Mouse (Mus musculus) layer of hippocampus, adult 18-20 months (tissue): ENCODE data around the gene Pank1. TPM values are rescaled to one million over a fixed set of nuclear protein-coding genes. Genes with fewer than 3 reads are reported as not detected.

Source experiments
- DNase-seq, 2 experiments: peaks; one replicate each; pipeline ENCODE4 v3.0.0; 2022; ENCODE audit warnings: low spot score in 2 of 2
- long read RNA-seq: library from polyadenylated mRNA; stranded (forward); transcript quantifications from one replicate; pipeline ENCODE4 v2.0.0, GENCODE M21; 2021
- total RNA-seq, 2 experiments: library from RNA; stranded (reverse); gene quantifications; 2 replicates each; pipeline ENCODE4 v1.2.3; 2021

Pank1 gene
- total RNA-seq = 10 to 100 TPM; 19.2 to 19.7 TPM
- long read RNA-seq, full-length matches to known transcripts = 24 of 30 reads
- long read RNA-seq, partial matches to known transcripts = 0 of 30 reads
- long read RNA-seq, other reads (novel, unspliced or antisense) = 6 of 30 reads

DNA sequence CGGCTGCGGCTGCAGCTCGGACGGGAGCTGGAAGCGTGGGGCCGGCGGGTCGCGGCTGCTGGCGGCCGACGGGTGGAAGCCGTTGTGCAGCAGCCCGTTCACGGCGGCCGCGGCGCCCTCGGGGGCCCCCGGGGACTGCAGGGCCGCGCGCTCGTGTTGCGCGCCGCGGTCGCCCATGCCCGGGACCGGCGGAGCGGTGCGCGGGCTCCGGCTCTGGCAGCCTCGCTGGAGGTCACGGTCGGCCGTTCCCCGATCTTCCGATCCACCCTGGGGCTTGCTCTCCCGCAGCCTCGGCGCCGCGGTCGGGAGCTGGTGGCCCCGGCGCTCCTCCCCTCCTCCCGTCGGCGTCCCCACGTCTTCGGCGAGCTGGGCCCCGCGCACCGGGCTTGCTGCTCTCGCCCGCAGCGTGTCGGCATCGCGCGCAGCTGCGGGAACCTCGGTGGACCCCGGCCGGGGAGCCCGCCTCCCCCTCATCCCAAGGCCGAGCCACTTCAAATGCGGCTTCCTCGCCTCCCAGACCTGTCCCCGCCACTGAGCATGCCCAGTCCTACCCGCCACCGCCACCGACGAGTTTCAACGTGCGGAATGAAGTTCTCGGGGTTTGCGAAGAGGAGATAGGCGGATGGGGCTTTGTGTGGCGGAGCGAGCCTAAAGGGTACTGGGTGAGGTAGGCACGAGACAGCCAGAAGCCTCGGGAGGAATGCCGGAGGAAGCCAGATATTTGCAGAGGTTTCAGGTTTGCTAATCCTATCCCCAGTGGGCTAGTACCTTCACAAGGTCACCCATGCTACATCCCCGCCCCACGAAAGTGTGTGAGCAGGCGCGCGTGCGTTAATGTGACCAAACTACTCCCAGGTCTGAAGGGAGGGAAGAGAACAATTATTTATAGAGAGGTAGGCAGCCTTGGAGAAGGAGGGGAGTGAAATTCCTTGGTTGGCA, at the start of gene Pank1:
Gene Pank1, minus strand, starts transcription at position 853 of the 939 bp plus-strand sequence.
- peak; percentile 79 to 82 for DNase-seq

DNA sequence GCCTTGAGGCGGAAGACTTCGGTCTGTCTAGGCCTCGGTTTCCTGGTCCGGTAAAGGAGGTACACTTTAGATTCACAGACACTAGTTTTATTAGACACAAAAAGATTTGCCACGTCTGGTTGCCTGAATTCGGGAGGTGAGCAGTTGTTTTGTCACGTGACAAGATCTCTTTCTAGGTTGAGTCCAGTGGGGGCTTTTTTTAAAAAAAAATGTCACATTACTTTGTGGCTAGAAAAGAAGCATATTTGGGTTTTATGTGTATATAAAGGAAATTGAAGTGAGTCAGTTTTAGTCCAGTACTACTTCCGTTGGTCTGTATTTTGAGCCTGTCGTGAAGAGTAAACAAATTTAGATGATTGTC, 43.3 kb upstream of the Pank1 start:
- no peak for DNase-seq

DNA sequence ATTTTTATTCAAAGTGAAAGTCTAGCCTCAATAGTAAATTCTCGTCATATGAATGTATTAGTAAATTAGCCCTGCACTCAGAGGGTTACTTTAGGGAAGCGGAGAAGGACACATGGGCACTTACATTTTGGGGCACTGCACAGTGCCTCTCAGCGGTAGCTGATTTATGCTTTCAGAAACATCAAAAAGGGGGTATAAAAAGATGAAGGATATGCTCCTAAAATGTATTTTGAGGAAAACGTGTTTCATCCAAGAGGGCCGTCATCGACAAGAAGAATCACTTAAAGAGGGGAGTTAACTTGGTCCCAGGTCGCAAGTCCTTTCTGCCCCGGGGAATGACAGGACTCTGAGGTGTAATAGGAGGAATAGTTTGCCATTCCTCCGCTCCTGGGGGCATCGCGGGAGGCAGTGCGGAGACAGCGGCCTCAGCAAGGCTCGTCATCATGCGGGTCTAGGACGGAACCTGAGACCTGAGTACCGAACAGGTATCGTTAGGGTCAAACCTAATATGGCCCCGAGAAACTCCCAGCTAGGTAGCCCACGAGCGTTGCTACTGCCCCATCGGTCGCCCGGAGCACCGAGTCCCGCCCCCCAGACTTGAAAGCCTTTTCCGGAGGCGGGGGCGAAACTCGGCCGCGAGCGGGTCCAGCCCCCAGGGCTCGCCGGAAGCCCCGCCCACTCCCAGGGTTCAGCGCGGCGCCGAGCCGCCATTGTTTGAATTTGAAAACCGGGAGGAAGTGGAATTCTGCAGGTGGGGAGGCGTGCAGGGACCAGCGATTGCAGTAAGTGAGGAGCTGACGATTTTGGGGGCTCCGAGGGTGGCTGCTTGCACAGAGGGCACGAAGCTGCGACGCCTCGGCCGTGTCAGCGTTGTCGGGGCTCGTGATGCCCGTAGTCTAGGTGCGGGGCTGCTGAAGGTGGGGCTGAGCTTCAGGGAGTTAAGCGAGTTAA, 42.7 kb upstream of the Pank1 start, which contains the start of gene Kif20b:
Gene Kif20b, plus strand, starts transcription at position 710 of the 951 bp plus-strand sequence.
- DNase-seq = peak; percentile 75 to 86

DNA sequence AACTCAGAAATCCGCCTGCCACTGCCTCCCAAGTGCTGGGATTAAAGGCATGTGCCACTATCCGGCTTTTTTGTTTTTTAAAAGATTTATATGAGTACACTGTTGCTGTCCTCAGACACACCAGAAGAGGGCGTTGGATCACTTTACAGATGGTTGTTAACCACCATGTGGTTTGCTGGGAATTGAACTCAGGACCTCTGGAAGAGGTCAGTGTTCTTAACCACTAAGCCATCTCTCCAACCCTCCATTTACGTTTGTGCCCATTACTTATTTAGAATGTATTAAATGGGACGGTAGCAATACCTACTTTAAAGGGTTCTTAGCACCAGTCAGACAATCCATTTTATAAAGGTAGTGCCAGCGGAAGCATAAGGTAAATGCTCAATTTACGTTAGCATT, 42.0 kb upstream of the Pank1 start:
- peak in 1 of 2 experiments; percentile 6 for DNase-seq

DNA sequence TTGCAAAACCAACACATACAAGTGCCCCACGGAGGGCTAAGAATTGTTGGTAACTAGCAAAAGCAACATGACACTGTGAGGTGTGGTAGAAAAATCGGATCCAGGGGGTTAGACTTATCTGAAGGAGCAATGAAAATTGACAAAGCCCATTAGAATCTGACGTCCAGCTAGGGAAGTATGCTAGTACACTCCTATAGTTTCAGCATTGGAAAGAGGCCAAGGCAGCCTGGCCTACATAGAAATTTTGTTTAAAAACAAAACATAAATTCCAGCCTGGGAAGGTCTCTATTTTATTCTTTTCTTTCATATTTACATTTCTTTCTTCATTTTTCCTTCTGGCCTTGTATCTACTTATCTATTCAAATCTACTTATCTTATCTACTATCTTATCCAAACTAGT, 41.3 kb upstream of the Pank1 start:
- no peak for DNase-seq

DNA sequence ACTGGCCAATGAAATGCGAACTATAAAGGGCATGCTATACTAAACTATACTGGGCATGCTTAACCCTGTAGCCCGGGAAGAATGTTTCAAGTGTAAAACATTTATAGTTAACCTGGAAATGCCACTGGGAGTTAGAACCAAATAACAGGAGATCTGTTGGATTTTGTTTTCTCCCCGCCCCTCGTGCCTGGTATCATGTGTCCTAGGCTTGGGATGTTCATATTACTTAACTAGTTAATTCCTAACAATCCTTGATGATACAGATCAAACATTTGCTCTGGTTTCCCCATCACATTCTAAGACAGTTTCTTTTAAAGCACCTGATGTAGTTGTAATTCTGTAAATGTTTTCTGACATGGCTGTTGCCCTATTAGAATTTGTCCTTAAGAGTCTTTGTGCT, 40.8 kb upstream of the Pank1 start:
- DNase-seq = no peak

DNA sequence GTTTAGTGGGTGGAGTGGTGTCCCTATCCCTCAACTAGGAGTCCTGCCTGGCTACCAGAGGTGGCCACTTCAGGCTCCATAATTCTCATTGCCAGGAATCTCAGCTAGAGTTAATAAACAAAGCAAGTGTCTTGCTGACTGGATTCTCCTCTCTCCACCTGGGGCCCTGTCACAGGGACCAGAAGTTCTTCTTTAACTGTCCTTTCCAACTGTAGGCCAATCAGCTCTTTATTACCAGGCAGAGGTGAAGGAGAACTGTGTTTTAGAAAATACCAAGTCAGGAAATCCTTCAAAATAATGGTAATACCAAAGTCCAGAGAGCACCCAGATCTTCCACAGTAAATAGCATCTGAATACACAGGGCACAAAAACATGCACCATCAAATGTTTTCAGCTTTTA, 33.1 kb upstream of the Pank1 start:
- DNase-seq = no peak

DNA sequence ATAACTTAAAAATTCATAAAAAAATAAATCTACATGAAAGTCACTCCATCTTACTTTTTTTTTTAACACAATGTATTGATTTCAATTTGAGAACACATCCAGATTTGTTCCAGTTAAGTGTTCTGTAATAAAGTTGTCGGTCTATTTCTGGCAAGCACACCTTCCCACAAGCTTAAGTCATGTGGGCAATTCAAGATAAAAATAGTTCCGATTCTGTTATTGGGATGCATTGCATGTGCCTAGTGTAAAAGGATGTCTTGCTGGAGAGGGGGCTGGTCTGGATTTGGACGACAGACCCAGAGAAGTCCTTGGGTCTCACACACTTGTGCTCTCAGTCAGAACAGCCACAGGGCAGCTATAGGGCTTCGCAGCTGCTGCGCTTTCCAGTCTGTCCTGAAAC, 27.5 kb upstream of the Pank1 start:
- no peak for DNase-seq

DNA sequence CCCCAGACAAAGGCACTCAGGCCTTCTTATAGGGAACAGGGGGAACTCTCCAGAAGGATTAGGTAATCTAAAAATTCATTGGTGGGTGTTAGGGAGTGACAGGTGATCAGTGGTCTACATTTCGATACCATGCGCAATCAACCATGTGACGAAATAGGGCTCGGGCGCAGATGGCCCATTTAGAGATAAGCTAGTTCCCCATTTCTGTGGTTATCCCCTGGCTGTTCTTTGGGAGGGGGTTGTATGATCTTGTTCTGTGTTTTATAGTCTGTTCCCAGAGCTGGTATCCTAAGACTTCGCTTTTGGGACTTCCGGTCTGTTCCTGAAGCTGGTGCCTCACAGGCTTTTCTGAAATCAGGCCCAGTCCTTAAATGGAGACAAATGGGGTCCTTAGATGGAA, 26.2 kb upstream of the Pank1 start:
- no peak for DNase-seq

DNA sequence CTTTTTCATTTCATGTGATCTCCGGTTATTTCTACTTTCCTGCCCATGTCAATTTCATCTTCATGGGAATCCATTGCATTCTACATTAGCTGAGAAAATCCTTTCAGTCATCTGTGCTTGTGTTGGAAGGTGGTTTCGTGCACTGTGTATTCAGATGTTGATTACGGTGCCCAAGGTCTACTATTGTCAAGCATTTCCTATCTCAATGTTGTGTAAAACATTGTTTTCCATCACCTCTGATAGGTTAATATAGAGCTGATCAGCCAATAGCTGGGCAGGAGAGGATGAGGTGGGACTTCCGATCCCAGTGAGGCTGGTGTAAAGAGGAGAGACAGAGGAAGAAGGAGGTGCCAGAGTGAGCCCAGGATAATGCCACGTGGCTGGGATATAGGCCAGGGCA, 24.8 kb upstream of the Pank1 start:
- no peak for DNase-seq

DNA sequence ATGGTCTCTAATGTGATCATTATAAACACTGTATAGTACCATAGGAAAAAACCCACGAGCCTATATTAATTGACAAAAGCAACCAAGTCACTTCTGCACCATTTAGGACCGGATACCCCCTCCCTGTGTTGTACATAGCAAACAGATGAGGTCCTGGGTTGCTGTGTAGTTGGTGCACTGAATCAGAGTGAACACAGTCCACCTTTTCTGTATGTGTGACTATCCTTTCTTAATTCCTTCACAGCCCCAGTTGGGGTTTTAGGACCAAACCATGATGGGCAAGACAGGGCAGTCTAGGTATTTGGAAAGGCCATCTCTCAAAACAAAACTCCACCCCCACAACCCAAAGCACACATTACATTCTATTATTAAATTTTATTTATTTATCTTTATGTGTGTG, 22.5 kb upstream of the Pank1 start:
- no peak for DNase-seq

DNA sequence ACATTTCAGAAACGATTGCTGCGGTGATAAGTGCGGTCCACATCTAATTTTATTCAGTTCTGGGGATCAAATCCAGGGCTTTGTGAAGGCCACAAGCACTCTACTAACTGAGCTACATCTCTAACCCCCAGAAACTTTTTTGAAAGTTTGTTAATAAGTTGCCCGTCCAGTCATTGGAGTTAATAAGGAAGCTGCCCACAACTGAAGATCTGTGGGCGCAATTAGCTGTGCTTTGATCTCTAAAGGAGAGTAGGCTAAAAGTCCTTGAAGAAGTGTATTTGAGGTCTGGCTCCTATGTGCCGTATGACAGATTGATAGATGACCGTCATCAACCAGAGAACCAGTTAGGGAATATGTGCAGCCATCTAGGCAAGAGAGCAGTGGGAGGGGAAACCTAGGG, 22.0 kb upstream of the Pank1 start:
- DNase-seq = no peak

DNA sequence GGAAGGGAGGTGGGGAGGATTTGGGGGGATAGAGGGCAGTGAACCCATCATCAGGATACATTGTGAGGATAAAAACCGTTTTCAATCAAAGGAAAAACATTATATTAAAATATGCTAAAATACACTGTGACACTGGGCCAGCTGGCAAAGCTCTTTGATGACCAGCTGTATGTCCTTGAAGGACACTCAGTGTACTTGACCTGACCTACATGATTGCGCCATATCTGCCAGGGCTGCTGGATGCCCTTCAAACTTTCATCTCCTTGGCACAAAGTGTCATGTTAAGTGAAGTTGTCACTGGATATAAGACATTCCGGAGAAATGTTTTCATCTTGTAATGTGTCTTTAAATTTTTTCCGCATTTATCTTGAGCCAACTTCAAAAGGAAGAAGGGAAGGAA, 19.7 kb upstream of the Pank1 start:
- DNase-seq = no peak

DNA sequence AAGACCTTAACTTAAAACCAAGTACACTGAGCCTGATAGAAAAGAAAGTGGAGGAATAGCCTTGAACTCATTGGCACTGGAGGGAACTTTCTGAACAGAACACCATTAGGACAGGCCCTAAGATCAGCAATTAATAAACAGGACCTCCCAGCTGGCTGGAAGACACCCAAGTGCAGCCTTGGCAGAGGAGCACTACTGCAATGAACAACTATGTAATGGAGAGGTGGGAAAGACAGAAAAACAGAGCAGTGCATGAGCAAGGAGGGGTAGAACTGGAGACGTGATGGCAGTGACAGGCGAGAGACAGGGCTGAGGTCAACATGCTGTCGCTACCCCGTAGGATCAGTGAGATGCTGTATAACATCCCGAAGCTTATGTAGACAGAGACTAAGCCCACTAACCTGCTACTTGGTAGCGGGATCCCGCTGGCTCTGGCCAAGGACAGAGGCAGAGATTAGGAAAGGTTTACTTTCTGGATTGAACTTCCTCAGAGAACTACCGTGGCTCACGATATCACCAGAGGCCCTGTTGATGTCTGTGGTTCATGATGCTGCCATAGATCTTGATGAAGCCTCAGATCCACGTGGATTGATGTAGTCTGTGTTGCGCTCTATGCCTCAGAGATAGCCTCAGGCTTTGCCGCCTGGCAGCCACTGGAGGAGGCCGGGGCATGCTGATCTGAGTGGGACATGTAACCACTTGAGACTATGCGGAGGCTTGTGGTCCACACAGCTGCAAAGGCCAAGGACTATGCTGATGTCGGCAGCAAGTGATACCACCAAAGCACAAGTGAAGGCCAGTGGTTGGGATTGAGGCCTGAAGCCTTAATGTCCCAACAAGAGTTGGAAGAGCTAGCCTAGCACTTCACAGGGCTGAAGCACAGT, 18.1 kb upstream of the Pank1 start:
- no peak for DNase-seq

DNA sequence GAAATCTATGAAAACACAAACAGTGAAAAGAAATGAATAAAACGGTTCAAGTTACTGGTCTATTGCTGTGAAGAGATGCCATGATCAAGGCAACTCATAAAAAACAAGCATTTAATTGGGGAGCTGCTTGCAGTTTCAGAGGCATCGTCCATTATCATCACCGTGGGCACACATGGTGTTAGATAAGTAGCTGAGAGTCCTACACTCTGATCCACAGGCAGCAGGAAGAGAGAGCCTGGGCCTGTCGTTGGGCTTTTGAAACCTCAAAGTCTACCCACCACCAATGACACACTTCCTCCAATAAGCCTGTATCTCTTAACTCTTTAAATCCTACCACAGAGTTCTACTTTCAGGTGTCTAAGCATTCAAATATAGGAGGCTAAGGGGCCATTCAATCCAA, 15.8 kb upstream of the Pank1 start:
- DNase-seq = no peak

DNA sequence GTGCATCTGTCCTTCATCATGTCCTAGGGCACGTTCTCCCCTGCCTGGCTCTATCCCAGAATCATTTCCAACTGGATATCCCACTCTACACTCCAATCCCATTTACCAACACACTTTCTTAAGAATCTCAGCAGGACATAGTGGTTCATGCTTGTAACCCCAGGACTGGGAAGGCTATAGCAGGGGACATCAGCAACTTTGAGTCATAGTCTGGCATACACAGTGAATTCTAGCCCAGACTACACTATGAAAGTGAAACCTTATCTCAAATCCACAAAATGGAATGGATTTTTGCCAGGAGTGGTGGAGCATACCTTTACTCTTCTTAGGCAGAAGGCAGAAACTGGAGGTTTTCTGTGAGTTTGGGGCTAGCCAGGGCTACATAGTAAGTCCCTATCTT, 12.3 kb upstream of the Pank1 start:
- DNase-seq = no peak

DNA sequence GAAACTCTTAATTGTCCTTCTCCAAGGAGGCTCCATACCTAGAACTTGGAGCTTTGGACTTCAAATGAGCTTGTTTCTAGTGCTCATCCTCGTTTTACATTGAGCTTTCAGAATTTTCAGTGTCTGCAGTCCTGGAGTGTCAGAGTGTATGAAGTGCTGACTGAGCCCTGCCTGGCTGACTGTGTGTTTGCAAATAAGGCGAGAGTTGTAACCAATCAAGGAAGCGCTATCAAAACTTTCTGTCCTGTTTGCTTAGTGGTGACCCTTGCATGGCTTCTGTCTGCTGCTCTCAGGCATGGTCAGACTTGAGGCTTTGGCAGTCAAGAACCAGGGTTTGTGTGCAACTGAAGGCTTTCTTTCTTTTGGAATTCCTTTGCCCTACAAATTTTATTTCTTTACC, 11.7 kb upstream of the Pank1 start:
- DNase-seq = no peak

DNA sequence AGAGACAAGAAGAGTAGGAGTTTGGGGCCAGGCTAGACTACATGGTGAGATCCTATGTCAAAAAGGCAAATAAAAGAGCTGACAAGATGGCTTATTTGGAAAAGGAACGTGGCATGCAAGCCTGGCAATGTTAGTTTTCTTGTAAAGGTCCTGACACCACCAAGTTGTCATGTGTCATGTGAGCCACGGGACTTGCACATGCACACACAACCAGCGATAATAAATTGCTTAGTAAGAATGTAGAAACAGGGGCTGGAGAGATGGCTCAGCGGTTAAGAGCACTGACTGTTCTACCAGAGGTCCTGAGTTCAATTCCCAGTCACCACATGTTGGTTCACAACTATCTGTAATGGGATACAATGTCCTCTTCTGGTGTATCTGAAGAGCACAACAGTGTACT, 7.1 kb upstream of the Pank1 start:
- no peak for DNase-seq

DNA sequence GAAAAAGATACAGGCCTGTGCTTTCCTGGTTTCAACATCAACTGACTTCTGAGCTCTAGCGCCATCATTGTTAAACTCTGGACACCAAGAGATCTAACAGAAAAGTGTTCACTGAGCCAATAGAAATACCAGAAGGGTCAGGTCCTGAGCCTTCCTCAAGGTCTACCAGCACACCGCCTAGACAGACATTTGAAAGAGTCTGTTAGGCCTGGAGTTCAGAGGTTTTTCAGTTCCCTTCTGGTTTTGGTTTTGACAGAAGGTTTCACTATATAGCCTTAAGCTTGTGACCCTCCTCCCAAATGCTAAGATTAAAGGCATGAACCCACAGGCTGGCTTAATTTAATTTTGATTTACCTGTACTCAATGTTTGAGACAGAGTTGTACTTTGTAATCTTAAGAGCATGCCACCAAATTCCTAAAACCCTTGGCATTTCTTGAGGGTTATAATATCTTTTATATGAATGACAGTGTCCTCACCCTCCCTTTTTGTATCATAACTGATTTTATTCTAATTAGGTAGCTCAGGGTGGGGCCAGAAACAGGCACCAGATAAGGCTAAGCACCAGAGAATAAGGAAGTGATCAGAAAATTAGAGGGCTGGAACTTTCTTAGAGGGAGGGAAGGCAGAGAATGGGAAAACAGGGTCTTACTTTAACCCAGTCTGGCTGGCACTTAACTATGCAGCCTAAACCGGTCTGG, 4.4 kb upstream of the Pank1 start:
- no peak for DNase-seq

DNA sequence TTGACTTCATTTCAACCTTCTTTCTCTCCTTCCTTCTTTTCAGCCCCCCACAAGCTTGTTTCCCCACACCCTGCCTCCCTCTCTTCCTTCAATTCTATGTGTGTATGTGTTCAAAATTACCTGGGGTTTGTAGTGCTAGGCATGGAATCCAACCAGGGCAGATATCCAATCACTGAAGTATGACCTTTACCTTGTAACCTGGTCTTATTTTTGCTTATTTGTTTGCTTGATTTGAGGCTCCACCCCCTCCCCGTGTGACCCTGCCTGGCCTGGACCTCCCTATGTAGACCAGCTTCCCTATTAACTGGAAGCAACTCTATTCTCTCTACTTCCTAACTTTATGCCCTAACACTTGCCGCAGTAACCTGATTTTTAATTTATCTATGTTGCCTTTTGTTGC, 3.2 kb upstream of the Pank1 start:
- DNase-seq = no peak
